Mouse (Mus musculus) left cerebral cortex, adult 11 months (tissue): Measurements from ENCODE around the gene Inpp5b.

Source experiments
- DNase-seq: peaks from one replicate; pipeline ENCODE4 v3.0.0; 2022; ENCODE audit warnings: low spot score

The Inpp5b gene

GRCm38 (mm10) chr4:124811347-124811975 is 69.8 kb downstream of the Inpp5b start:
- DNase-seq: peak; percentile 68

GRCm38 (mm10) chr4:124815901-124816300 is 74.3 kb downstream of the Inpp5b start:
- DNase-seq: no peak

GRCm38 (mm10) chr4:124817803-124818202 is 76.2 kb downstream of the Inpp5b start:
- no peak for DNase-seq

- DNase-seq: no peak
Measured at GRCm38 (mm10) chr4:124818832-124819231, 77.2 kb downstream of the Inpp5b start.

- DNase-seq: no peak
Measured at GRCm38 (mm10) chr4:124824967-124825366, 83.3 kb downstream of the Inpp5b start.

- no peak for DNase-seq
Measured at GRCm38 (mm10) chr4:124825371-124825965, 83.8 kb downstream of the Inpp5b start.

- DNase-seq: no peak
Measured at GRCm38 (mm10) chr4:124829671-124830070, 88.0 kb downstream of the Inpp5b start.

- DNase-seq: no peak
Measured at GRCm38 (mm10) chr4:124832796-124833195, 91.1 kb downstream of the Inpp5b start.

- no peak for DNase-seq
Measured at GRCm38 (mm10) chr4:124838035-124838700, 96.5 kb downstream of the Inpp5b start.

- DNase-seq: no peak
Measured at GRCm38 (mm10) chr4:124840998-124841397, 99.3 kb downstream of the Inpp5b start.

GRCm38 (mm10) chr4:124843493-124843892 is 101.8 kb downstream of the Inpp5b start:
- DNase-seq: no peak

GRCm38 (mm10) chr4:124847573-124847972 is 105.9 kb downstream of the Inpp5b start:
- DNase-seq: peak; percentile 80

GRCm38 (mm10) chr4:124849631-124850260 is 108.1 kb downstream of the Inpp5b start:
- DNase-seq: peak; percentile 71

- peak; percentile 86 for DNase-seq
Measured at GRCm38 (mm10) chr4:124850261-124850913, 108.7 kb downstream of the Inpp5b start, which contains the start of gene Yrdc. TSS of gene Yrdc (plus strand) at chr4:124850679.
